Mouse (Mus musculus) MEL (cell line): Measurements from ENCODE around the gene Egfl8. TPM values are rescaled to one million over a fixed set of nuclear protein-coding genes. Genes with fewer than 3 reads are reported as not detected.

Experiments used
- DNase-seq: peaks from one replicate; pipeline ENCODE4 v3.0.0; 2011; ENCODE audit warnings: low read depth, low spot score
- H3K27ac ChIP-seq: 2 replicates; pipeline ENCODE4 v1.5.1; 2012; ENCODE audit warnings: low read depth, mild to moderate bottlenecking, control low read depth, low read length, moderate library complexity; ENCODE audit not compliant: control insufficient read depth
- H3K27me3 ChIP-seq, 2 experiments: fragments of 150-350 bp in 1 of 2; sonication (generic) in 1 of 2; 2 replicates each; pipeline ENCODE4 v1.6.1; 2012; ENCODE audit warnings: low read length in 2 of 2, mild to moderate bottlenecking in 2 of 2, improper control_type of control experiment in 1 of 2, moderate library complexity in 1 of 2; ENCODE audit not compliant: insufficient read depth in 2 of 2, control insufficient read depth in 1 of 2
- H3K36me3 ChIP-seq, 2 experiments: 2 replicates each; pipeline ENCODE4 v1.6.1; 2012 to 2014; ENCODE audit warnings: low read length in 2 of 2, improper control_type of control experiment in 1 of 2, inconsistent platforms in 1 of 2, mild to moderate bottlenecking in 1 of 2; ENCODE audit not compliant: insufficient read depth in 2 of 2, control insufficient read depth in 1 of 2
- H3K4me1 ChIP-seq, 2 experiments: fragments of 150-350 bp in 1 of 2; sonication (generic) in 1 of 2; 2 replicates each; pipeline ENCODE4 v1.6.1; 2012; ENCODE audit warnings: low read length in 2 of 2, improper control_type of control experiment in 1 of 2, mild to moderate bottlenecking in 1 of 2; ENCODE audit not compliant: insufficient read depth in 2 of 2, control insufficient read depth in 1 of 2
- H3K4me3 ChIP-seq, 2 experiments: fragments of 150-350 bp in 1 of 2; sonication (generic) in 1 of 2; 2 replicates each; pipeline ENCODE4 v1.5.1; 2012; ENCODE audit warnings: low read depth in 2 of 2, low read length in 2 of 2, mild to moderate bottlenecking in 2 of 2, moderate library complexity in 2 of 2, control low read depth in 1 of 2, improper control_type of control experiment in 1 of 2; ENCODE audit not compliant: control insufficient read depth in 1 of 2, insufficient read depth in 1 of 2
- H3K79me2 ChIP-seq: 2 replicates; pipeline ENCODE4 v1.6.1; 2012; ENCODE audit warnings: mild to moderate bottlenecking, low read length, moderate library complexity; ENCODE audit not compliant: control insufficient read depth, poor library complexity, insufficient read depth
- H3K9ac ChIP-seq: 2 replicates; pipeline ENCODE4 v1.6.1; 2012; ENCODE audit warnings: low read depth, mild to moderate bottlenecking, control low read depth, low read length, moderate library complexity; ENCODE audit not compliant: control insufficient read depth, poor library complexity, severe bottlenecking
- H3K9me3 ChIP-seq: fragments of 150-350 bp; sonication (generic); replicated peaks from 2 replicates; pipeline ENCODE4 v1.6.1; 2012; ENCODE audit warnings: mild to moderate bottlenecking, low read length, improper control_type of control experiment, moderate library complexity; ENCODE audit not compliant: insufficient read depth
- CHD1 ChIP-seq: IDR thresholded peaks from 2 replicates; pipeline ENCODE4 v1.6.1; 2012; ENCODE audit warnings: low read depth, mild to moderate bottlenecking, inconsistent platforms, low read length, improper control_type of control experiment
- ELF1 ChIP-seq: IDR thresholded peaks from 2 replicates; pipeline ENCODE4 v1.6.1; 2014; ENCODE audit warnings: low read depth, mild to moderate bottlenecking, inconsistent platforms, low read length, improper control_type of control experiment, moderate library complexity
- ETS1 ChIP-seq: IDR thresholded peaks from 2 replicates; pipeline ENCODE4 v1.6.1; 2012; ENCODE audit warnings: low read depth, mild to moderate bottlenecking, inconsistent platforms, low read length, improper control_type of control experiment, moderate library complexity
- GATA1 ChIP-seq: IDR thresholded peaks from 2 replicates; pipeline ENCODE4 v1.6.1; 2011; ENCODE audit warnings: low read depth, low read length, improper control_type of control experiment
- HCFC1 ChIP-seq: IDR thresholded peaks from 2 replicates; pipeline ENCODE4 v1.6.1; 2012; ENCODE audit warnings: low read depth, mild to moderate bottlenecking, inconsistent platforms, low read length, improper control_type of control experiment, moderate library complexity
- KAT2A ChIP-seq: conservative IDR thresholded peaks from 2 replicates; pipeline ENCODE4 v1.6.1; 2012; ENCODE audit warnings: low read depth, low read length, improper control_type of control experiment, inconsistent platforms
- MAFK ChIP-seq: IDR thresholded peaks from 2 replicates; pipeline ENCODE4 v1.6.1; 2011; ENCODE audit warnings: low read depth, mild to moderate bottlenecking, low read length, improper control_type of control experiment, borderline replicate concordance
- MAX ChIP-seq: IDR thresholded peaks from 2 replicates; pipeline ENCODE4 v1.6.1; 2011; ENCODE audit warnings: low read length, improper control_type of control experiment
- MAZ ChIP-seq: IDR thresholded peaks from 2 replicates; pipeline ENCODE4 v1.6.1; 2012; ENCODE audit warnings: low read depth, mild to moderate bottlenecking, inconsistent platforms, low read length, improper control_type of control experiment
- MYC ChIP-seq: IDR thresholded peaks from 2 replicates; pipeline ENCODE4 v1.6.1; 2011; ENCODE audit warnings: low read depth, mild to moderate bottlenecking, low read length, improper control_type of control experiment, moderate library complexity
- NELFE ChIP-seq: IDR thresholded peaks from 2 replicates; pipeline ENCODE4 v1.6.1; 2011; ENCODE audit warnings: low read depth, low read length, improper control_type of control experiment
- NRF1 ChIP-seq: IDR thresholded peaks from 2 replicates; pipeline ENCODE4 v1.6.1; 2014; ENCODE audit warnings: low read depth, mild to moderate bottlenecking, inconsistent platforms, low read length, improper control_type of control experiment, moderate library complexity; ENCODE audit not compliant: poor library complexity, insufficient read depth, severe bottlenecking
- POLR2A ChIP-seq, 2 experiments: IDR thresholded peaks; 2 replicates each; pipeline ENCODE4 v1.6.1; 2011 to 2012; ENCODE audit warnings: low read length in 2 of 2, mild to moderate bottlenecking in 2 of 2, control low read depth in 1 of 2, improper control_type of control experiment in 1 of 2, low read depth in 1 of 2, moderate library complexity in 1 of 2; ENCODE audit not compliant: control insufficient read depth in 1 of 2, insufficient read depth in 1 of 2, poor library complexity in 1 of 2
- POLR2AphosphoS2 ChIP-seq: IDR thresholded peaks from 2 replicates; pipeline ENCODE4 v1.6.1; 2011; ENCODE audit warnings: low read length, improper control_type of control experiment
- POLR2AphosphoS5 ChIP-seq: IDR thresholded peaks from 2 replicates; pipeline ENCODE4 v1.6.1; 2012; ENCODE audit warnings: low read depth, borderline replicate concordance, mild to moderate bottlenecking, inconsistent platforms, low read length, moderate library complexity, mixed read lengths
- RCOR1 ChIP-seq: IDR thresholded peaks from 2 replicates; pipeline ENCODE4 v1.6.1; 2012; ENCODE audit warnings: low read depth, mild to moderate bottlenecking, inconsistent platforms, low read length, improper control_type of control experiment
- SIN3A ChIP-seq: IDR thresholded peaks from 2 replicates; pipeline ENCODE4 v1.6.1; 2012; ENCODE audit warnings: low read length, improper control_type of control experiment, inconsistent platforms
- TAL1 ChIP-seq: IDR thresholded peaks from 2 replicates; pipeline ENCODE4 v1.6.1; 2012; ENCODE audit warnings: mild to moderate bottlenecking, inconsistent platforms, low read length, moderate library complexity, mixed read lengths
- TBP ChIP-seq: IDR thresholded peaks from 2 replicates; pipeline ENCODE4 v1.8.0; 2011; ENCODE audit warnings: low read depth, low read length, improper control_type of control experiment
- TCF12 ChIP-seq: IDR thresholded peaks from 2 replicates; pipeline ENCODE4 v1.6.1; 2014; ENCODE audit warnings: low read depth, mild to moderate bottlenecking, inconsistent platforms, low read length, improper control_type of control experiment, moderate library complexity
- UBTF ChIP-seq: IDR thresholded peaks from 2 replicates; pipeline ENCODE4 v1.6.1; 2012; ENCODE audit warnings: low read depth, mild to moderate bottlenecking, inconsistent platforms, low read length, improper control_type of control experiment, moderate library complexity, borderline replicate concordance; ENCODE audit not compliant: insufficient read depth
- USF1 ChIP-seq: IDR thresholded peaks from 2 replicates; pipeline ENCODE4 v1.6.1; 2014; ENCODE audit warnings: low read depth, mild to moderate bottlenecking, inconsistent platforms, low read length, improper control_type of control experiment, moderate library complexity
- USF2 ChIP-seq, 2 experiments: IDR thresholded peaks; 2 replicates each; pipeline ENCODE4 v1.6.1; 2011 to 2012; ENCODE audit warnings: improper control_type of control experiment in 2 of 2, low read length in 2 of 2, borderline replicate concordance in 1 of 2, inconsistent platforms in 1 of 2, low read depth in 1 of 2, mild to moderate bottlenecking in 1 of 2; ENCODE audit not compliant: insufficient read depth in 1 of 2
- ZKSCAN1 ChIP-seq: IDR thresholded peaks from 2 replicates; pipeline ENCODE4 v1.6.1; 2012; ENCODE audit warnings: low read depth, mild to moderate bottlenecking, inconsistent platforms, low read length, improper control_type of control experiment, moderate library complexity
- ZNF384 ChIP-seq: IDR thresholded peaks from 2 replicates; pipeline ENCODE4 v1.6.1; 2012; ENCODE audit warnings: low read depth, mild to moderate bottlenecking, inconsistent platforms, low read length, improper control_type of control experiment
- polyA plus RNA-seq, 2 experiments: library from polyadenylated mRNA; stranded (reverse) in 1 of 2; unstranded in 1 of 2; fragments of >175 nt in 1 of 2; fragments of >200 nt in 1 of 2; gene quantifications; 2 replicates each; pipeline versions ENCODE4 v1.2.1 to v1.2.4; 2012; ENCODE audit warnings: low replicate concordance in 2 of 2, low read depth in 1 of 2; ENCODE audit not compliant: insufficient read length in 2 of 2, insufficient read depth in 1 of 2, missing spikeins in 1 of 2
- total RNA-seq: library from RNA; depleted of rRNA; stranded (reverse); fragments of 300-350 nt; gene quantifications from 2 replicates; pipeline ENCODE4 v1.2.3, GENCODE M21; 2012

The Egfl8 gene
- total and polyA plus RNA-seq, 3 experiments, result 0.89 to 1.6 TPM; not detected in 1

- no peak for DNase-seq
- Histone ChIP-seq H3K27me3 (no peaks in the 10 kb centered on the region), H3K9me3 (no peaks in the 10 kb centered on the region), H3K36me3 (peaks cover 0 to 12% of the 10 kb centered on the region in 2 experiments; a peak in 2 of 4 replicates), H3K79me2 (peaks cover 15% of the 10 kb centered on the region), H3K9ac (peak overlapping the region; percentile 84), H3K4me3 (peak overlapping the region; percentile 78 to 85; a peak in 3 of 4 replicates), H3K27ac (no peak overlapping the region), H3K4me1 (peaks cover 0 to 20% of the 10 kb centered on the region in 2 experiments; a peak in 3 of 4 replicates)
- TF ChIP-seq RCOR1 (no peak), POLR2A (IDR thresholded peaks at IDR 0.05; ENCODE audit: control insufficient read depth in 1 of 2, insufficient read depth in 1 of 2, low read depth in 1 of 2, low read length in 2 of 2, poor library complexity in 1 of 2) (no peak), ETS1 (no peak), TAL1 (no peak), TCF12 (no peak), MAFK (no peak), UBTF (no peak), NRF1 (no peak), POLR2AphosphoS5 (no peak), ZKSCAN1 (no peak), KAT2A (no peak)
Measured at GRCm38 (mm10) chr17:34648141-34648890, 32.5 kb upstream of the Egfl8 start.

GRCm38 (mm10) chr17:34646906-34647787, 31.4 kb upstream of the Egfl8 start, which contains the start of gene Atf6b:
Gene Atf6b, plus strand, starts transcription at chr17:34647146.
- peak within 1 kb of the TSS; percentile 84 for H3K9ac ChIP-seq
- DNase-seq, result peak; percentile 99
- H3K27ac ChIP-seq, result peak within 1 kb of the TSS; percentile 52
- no peaks in the 10 kb centered on the region for H3K9me3 ChIP-seq
- H3K4me3 ChIP-seq, result peak within 1 kb of the TSS; percentile 78 to 85
- no peaks in the 10 kb centered on the region for H3K27me3 ChIP-seq
- peaks cover 0 to 12% of the 10 kb centered on the region in 2 experiments; a peak in 2 of 4 replicates for H3K36me3 ChIP-seq
- H3K79me2 ChIP-seq, result peaks cover 15% of the 10 kb centered on the region
- peaks cover 0 to 20% of the 10 kb centered on the region in 2 experiments; a peak in 3 of 4 replicates for H3K4me1 ChIP-seq
- TF ChIP-seq TBP, result peak; percentile 62; the same call in 1 of the 2 replicates
- TF ChIP-seq NELFE, result peak; percentile 54
- TF ChIP-seq ELF1, result peak; percentile 96
- peak; percentile 18; the same call in 1 of the 2 replicates for TF ChIP-seq ETS1
- TF ChIP-seq ZKSCAN1, result no peak
- TF ChIP-seq HCFC1, result peak; percentile 97
- no peak for TF ChIP-seq CHD1
- TF ChIP-seq USF1, result peak; percentile 97
- TF ChIP-seq USF2 (IDR thresholded peaks at IDR 0.05; ENCODE audit: borderline replicate concordance in 1 of 2, insufficient read depth in 1 of 2, low read depth in 1 of 2, low read length in 2 of 2), result peak; percentile 79 to 86
- TF ChIP-seq POLR2AphosphoS2, result 0 out of 2 replicates have a peak, but pooled peaks have one; percentile 53
- TF ChIP-seq MAX, result peak; percentile 96
- TF ChIP-seq NRF1, result peak; percentile 75
- TF ChIP-seq GATA1, result no peak
- no peak for TF ChIP-seq ZNF384
- peak; percentile 85 for TF ChIP-seq SIN3A
- TF ChIP-seq MAZ, result peak; percentile 37; the same call in 1 of the 2 replicates
- peak; percentile 69 for TF ChIP-seq MYC
- no peak for TF ChIP-seq UBTF
- peak; percentile 78 to 83; a peak in 3 of 4 replicates for TF ChIP-seq POLR2A (IDR thresholded peaks at IDR 0.05; ENCODE audit: control insufficient read depth in 1 of 2, insufficient read depth in 1 of 2, low read depth in 1 of 2, low read length in 2 of 2, poor library complexity in 1 of 2)
- peak; percentile 37 for TF ChIP-seq TCF12
